8 mouse cellular contexts compared by ENCODE assay signal in genomic region chr11:70029130-70029801, GRCm38 (mm10). TPM values are rescaled to one million over a fixed set of nuclear protein-coding genes. Genes with fewer than 3 reads are reported as not detected.
A peak's percentile ranks its signal among the peaks of the same experiment; 100 is the strongest.
DNase-seq lines count a peak whose midpoint lies in the region; ATAC-seq and TF ChIP-seq lines count a peak whose summit lies in the region.

No protein-coding gene starts in this region.

- WGBS in forebrain, embryonic 14.5 days: under 1% methylated on average over 20 of the region's 20 CpGs
- WGBS in heart, postnatal 0 days: 3% methylated on average over 19 of the region's 20 CpGs

- H3K4me2 ChIP-seq in forebrain, embryonic 14.5 days (ENCODE audit: low read length): peak overlapping the region; percentile 59
- peak overlapping the region; percentile 60 for H3K4me2 ChIP-seq in heart, postnatal 0 days (ENCODE audit: low read depth, low read length)

- TF ChIP-seq CTCF in heart, postnatal 0 days (IDR thresholded peaks at IDR 0.05; ENCODE audit: low read depth): no peak

- no peaks in the 10 kb centered on the region for H3K9me3 ChIP-seq in forebrain, embryonic 14.5 days (replicated peaks; ENCODE audit: control insufficient read depth, low read length)
- no peaks in the 10 kb centered on the region for H3K9me3 ChIP-seq in heart, postnatal 0 days (replicated peaks; ENCODE audit: control insufficient read depth, low read length)

- peaks cover 39% of the 10 kb centered on the region for H3K36me3 ChIP-seq in forebrain, embryonic 14.5 days (ENCODE audit: control insufficient read depth, insufficient read depth, low read length)
- H3K36me3 ChIP-seq in heart, postnatal 0 days (replicated peaks; ENCODE audit: control insufficient read depth, insufficient read depth, low read length): peaks cover 12% of the 10 kb centered on the region

- peak overlapping the region; percentile 59 for H3K9ac ChIP-seq in forebrain, embryonic 14.5 days (ENCODE audit: low read length)
- no peak overlapping the region for H3K9ac ChIP-seq in heart, postnatal 0 days (replicated peaks; ENCODE audit: low read depth, low read length)

- peak; percentile 99 for DNase-seq in ES-CJ7 (ENCODE audit: low read depth, low spot score)
- DNase-seq in brain, embryonic 18.5 days (ENCODE audit: low read depth, low spot score): peak; percentile 95
- peak; percentile 99 for DNase-seq in forebrain, embryonic 14.5 days (ENCODE audit: low spot score)
- DNase-seq in heart, postnatal 0 days (ENCODE audit: low spot score): peak; percentile 63
- peak; percentile 82 to 86 for DNase-seq in layer of hippocampus, postnatal 10 days (ENCODE audit: low spot score in 2 of 2)
- DNase-seq in lung, postnatal 10 days: peak; percentile 89
- DNase-seq in retina, embryonic 14.5 days (ENCODE audit: low spot score): peak; percentile 98
- peak; percentile 75 for DNase-seq in thymus, postnatal 4 days

- ATAC-seq in forebrain, embryonic 14.5 days: peak; percentile 92
- ATAC-seq in heart, postnatal 0 days (ENCODE audit: insufficient read depth, low read depth): peak; percentile 60

- H3K4me3 ChIP-seq in forebrain, embryonic 14.5 days (ENCODE audit: low read depth, low read length): peak overlapping the region; percentile 31
- peak overlapping the region; percentile 6 for H3K4me3 ChIP-seq in heart, postnatal 0 days (ENCODE audit: low read depth, low read length)

- no peaks in the 10 kb centered on the region for H3K27me3 ChIP-seq in forebrain, embryonic 14.5 days (replicated peaks; ENCODE audit: control insufficient read depth, insufficient read depth, low read length)
- H3K27me3 ChIP-seq in heart, postnatal 0 days (ENCODE audit: control insufficient read depth, insufficient read depth, low read length): peaks cover 10% of the 10 kb centered on the region; the same call in 1 of the 2 replicates

- H3K27ac ChIP-seq in forebrain, embryonic 14.5 days (ENCODE audit: low read depth, low read length): peak overlapping the region; percentile 98
- H3K27ac ChIP-seq in heart, postnatal 0 days (ENCODE audit: low read depth): peak overlapping the region; percentile 56

- TF ChIP-seq EP300 in heart, postnatal 0 days (IDR thresholded peaks at IDR 0.05; ENCODE audit: low read depth): no peak

- peaks cover 53% of the 10 kb centered on the region for H3K4me1 ChIP-seq in forebrain, embryonic 14.5 days (ENCODE audit: control insufficient read depth, insufficient read depth, low read length)
- peaks cover 15% of the 10 kb centered on the region; the same call in 1 of the 2 replicates for H3K4me1 ChIP-seq in heart, postnatal 0 days (ENCODE audit: control insufficient read depth, insufficient read depth)

RNA-seq across cellular contexts. Expression of gene Dlg4, which starts 12.5 kb away (rescaled TPM):
- 19.3 and 21.0 TPM in 2 replicates for polyA plus RNA-seq in forebrain, embryonic 14.5 days (2014; fragmentation: Nextera tagmentation; extraction: Ambion mirVana)
- total RNA-seq in heart, postnatal 0 days (2014; rRNA removed; ENCODE audit: low replicate concordance): 3.4 and 10.3 TPM in 2 replicates
- 2.2 TPM in 2 replicates for polyA plus RNA-seq in heart, postnatal 0 days (2015; fragmentation: Nextera tagmentation; extraction: Ambion mirVana)
- total RNA-seq in layer of hippocampus, postnatal 10 days (2021): 100 to 1,000 TPM; 705 to 717 TPM

RNA-seq across cellular contexts. Expression of gene Acadvl, which starts 14.1 kb away (rescaled TPM):
- polyA plus RNA-seq in forebrain, embryonic 14.5 days (2014; fragmentation: Nextera tagmentation; extraction: Ambion mirVana): 53.3 and 58.4 TPM in 2 replicates
- 378 and 469 TPM in 2 replicates for total RNA-seq in heart, postnatal 0 days (2014; rRNA removed; ENCODE audit: low replicate concordance)
- polyA plus RNA-seq in heart, postnatal 0 days (2015; fragmentation: Nextera tagmentation; extraction: Ambion mirVana): 815 and 873 TPM in 2 replicates
- total RNA-seq in layer of hippocampus, postnatal 10 days (2021): 10 to 100 TPM; 55.7 to 57.6 TPM

RNA-seq across cellular contexts. Expression of gene Asgr1, which starts 24.6 kb away (rescaled TPM):
- 2.0 and 2.1 TPM in 2 replicates for polyA plus RNA-seq in forebrain, embryonic 14.5 days (2014; fragmentation: Nextera tagmentation; extraction: Ambion mirVana)
- total RNA-seq in heart, postnatal 0 days (2014; rRNA removed; ENCODE audit: low replicate concordance): not detected in 2 replicates
- polyA plus RNA-seq in heart, postnatal 0 days (2015; fragmentation: Nextera tagmentation; extraction: Ambion mirVana): not detected in 2 replicates
- total RNA-seq in layer of hippocampus, postnatal 10 days (2021): 1 to 10 TPM; 1.2 to 1.3 TPM

RNA-seq across cellular contexts. Expression of gene Dvl2, which starts 28.9 kb away (rescaled TPM):
- polyA plus RNA-seq in forebrain, embryonic 14.5 days (2014; fragmentation: Nextera tagmentation; extraction: Ambion mirVana): 19.7 and 25.7 TPM in 2 replicates
- total RNA-seq in heart, postnatal 0 days (2014; rRNA removed; ENCODE audit: low replicate concordance): 10.8 TPM in 2 replicates
- 6.5 and 7.5 TPM in 2 replicates for polyA plus RNA-seq in heart, postnatal 0 days (2015; fragmentation: Nextera tagmentation; extraction: Ambion mirVana)
- total RNA-seq in layer of hippocampus, postnatal 10 days (2021): 10 to 100 TPM; 26.1 to 38.9 TPM

RNA-seq across cellular contexts. Expression of gene Phf23, which starts 33.7 kb away (rescaled TPM):
- polyA plus RNA-seq in forebrain, embryonic 14.5 days (2014; fragmentation: Nextera tagmentation; extraction: Ambion mirVana): 49.4 and 49.6 TPM in 2 replicates
- 27.4 and 54.8 TPM in 2 replicates for total RNA-seq in heart, postnatal 0 days (2014; rRNA removed; ENCODE audit: low replicate concordance)
- 30.3 and 34.2 TPM in 2 replicates for polyA plus RNA-seq in heart, postnatal 0 days (2015; fragmentation: Nextera tagmentation; extraction: Ambion mirVana)
- total RNA-seq in layer of hippocampus, postnatal 10 days (2021): 10 to 100 TPM; 40.1 to 43.7 TPM

Comparison
In these comparisons a context has a peak if more than half of its experiments do, and no peak if none do; other contexts are left out.
1. Peak in every context shown above with its lines: DNase-seq, ATAC-seq, H3K4me3 ChIP-seq and H3K27ac ChIP-seq.
2. RNA of gene Dlg4, which starts 12.5 kb away (total RNA-seq): 705 to 717 TPM in layer of hippocampus, postnatal 10 days; 3.4 to 10.3 TPM in heart, postnatal 0 days; every median in the first group is over 10 times any median in the second.